Mouse (Mus musculus): ENCODE data around the gene Slit3.

The Slit3 gene

GRCm38 (mm10) chr11:35302272-35302671 lies 181.2 kb downstream of the Slit3 start:
- in situ Hi-C loops (cut with MseI, MboI): no loop called here

- in situ Hi-C loops (cut with MseI, MboI): no loop called here
These were observed 183.4 kb downstream of the Slit3 start for GRCm38 (mm10) chr11:35304216-35304975.

- in situ Hi-C loops (cut with MseI, MboI): no loop called here
These were observed 184.1 kb downstream of the Slit3 start for GRCm38 (mm10) chr11:35305111-35305510.

- in situ Hi-C loops (cut with MseI, MboI): no loop called here
These were observed 184.9 kb downstream of the Slit3 start for GRCm38 (mm10) chr11:35305910-35306309.

GRCm38 (mm10) chr11:35306922-35307321 lies 185.9 kb downstream of the Slit3 start:
- in situ Hi-C loops (cut with MseI, MboI): no loop called here

- in situ Hi-C loops (cut with MseI, MboI): no loop called here
These were observed 187.0 kb downstream of the Slit3 start for GRCm38 (mm10) chr11:35307992-35308391.

- in situ Hi-C loops (cut with MseI, MboI): no loop called here
These were observed 194.5 kb downstream of the Slit3 start for GRCm38 (mm10) chr11:35315449-35316028.

GRCm38 (mm10) chr11:35317221-35317620 lies 196.2 kb downstream of the Slit3 start:
- in situ Hi-C loops (cut with MseI, MboI): no loop called here

GRCm38 (mm10) chr11:35317775-35318432 lies 196.9 kb downstream of the Slit3 start:
- in situ Hi-C loops (cut with MseI, MboI): no loop called here

GRCm38 (mm10) chr11:35318433-35319020 lies 197.5 kb downstream of the Slit3 start:
- in situ Hi-C loops (cut with MseI, MboI): no loop called here

- in situ Hi-C loops (cut with MseI, MboI): no loop called here
These were observed 199.5 kb downstream of the Slit3 start for GRCm38 (mm10) chr11:35320518-35320917.

GRCm38 (mm10) chr11:35324397-35324796 lies 203.4 kb downstream of the Slit3 start:
- in situ Hi-C loops (cut with MseI, MboI): no loop called here

GRCm38 (mm10) chr11:35325131-35325995 lies 204.3 kb downstream of the Slit3 start:
- in situ Hi-C loops (cut with MseI, MboI): no loop called here

- in situ Hi-C loops (cut with MseI, MboI): no loop called here
These were observed 205.3 kb downstream of the Slit3 start for GRCm38 (mm10) chr11:35326346-35326745.

GRCm38 (mm10) chr11:35327899-35328298 lies 206.9 kb downstream of the Slit3 start:
- in situ Hi-C loops (cut with MseI, MboI): no loop called here

GRCm38 (mm10) chr11:35331476-35331875 lies 210.5 kb downstream of the Slit3 start:
- in situ Hi-C loops (cut with MseI, MboI): no loop called here

- in situ Hi-C loops (cut with MseI, MboI): no loop called here
These were observed 215.5 kb downstream of the Slit3 start for GRCm38 (mm10) chr11:35336558-35336957.

GRCm38 (mm10) chr11:35337493-35337892 lies 216.5 kb downstream of the Slit3 start:
- in situ Hi-C loops (cut with MseI, MboI): no loop called here

GRCm38 (mm10) chr11:35337927-35338819 lies 217.1 kb downstream of the Slit3 start:
- in situ Hi-C loops (cut with MseI, MboI): no loop called here

- in situ Hi-C loops (cut with MseI, MboI): no loop called here
These were observed 219.7 kb downstream of the Slit3 start for GRCm38 (mm10) chr11:35340752-35341151.
